Mouse (Mus musculus) MEL (cell line): ENCODE data around the gene Fstl3. TPM values are rescaled to one million over a fixed set of nuclear protein-coding genes. Genes with fewer than 3 reads are reported as not detected.

Experiments
- DNase-seq: peaks from one replicate; pipeline ENCODE4 v3.0.0; 2011; ENCODE audit warnings: low read depth, low spot score
- H3K27ac ChIP-seq: 2 replicates; pipeline ENCODE4 v1.5.1; 2012; ENCODE audit warnings: low read depth, mild to moderate bottlenecking, control low read depth, low read length, moderate library complexity; ENCODE audit not compliant: control insufficient read depth
- H3K27me3 ChIP-seq, 2 experiments: fragments of 150-350 bp in 1 of 2; sonication (generic) in 1 of 2; 2 replicates each; pipeline ENCODE4 v1.6.1; 2012; ENCODE audit warnings: low read length in 2 of 2, mild to moderate bottlenecking in 2 of 2, improper control_type of control experiment in 1 of 2, moderate library complexity in 1 of 2; ENCODE audit not compliant: insufficient read depth in 2 of 2, control insufficient read depth in 1 of 2
- H3K36me3 ChIP-seq, 2 experiments: 2 replicates each; pipeline ENCODE4 v1.6.1; 2012 to 2014; ENCODE audit warnings: low read length in 2 of 2, improper control_type of control experiment in 1 of 2, inconsistent platforms in 1 of 2, mild to moderate bottlenecking in 1 of 2; ENCODE audit not compliant: insufficient read depth in 2 of 2, control insufficient read depth in 1 of 2
- H3K4me1 ChIP-seq, 2 experiments: fragments of 150-350 bp in 1 of 2; sonication (generic) in 1 of 2; 2 replicates each; pipeline ENCODE4 v1.6.1; 2012; ENCODE audit warnings: low read length in 2 of 2, improper control_type of control experiment in 1 of 2, mild to moderate bottlenecking in 1 of 2; ENCODE audit not compliant: insufficient read depth in 2 of 2, control insufficient read depth in 1 of 2
- H3K4me3 ChIP-seq, 2 experiments: fragments of 150-350 bp in 1 of 2; sonication (generic) in 1 of 2; 2 replicates each; pipeline ENCODE4 v1.5.1; 2012; ENCODE audit warnings: low read depth in 2 of 2, low read length in 2 of 2, mild to moderate bottlenecking in 2 of 2, moderate library complexity in 2 of 2, control low read depth in 1 of 2, improper control_type of control experiment in 1 of 2; ENCODE audit not compliant: control insufficient read depth in 1 of 2, insufficient read depth in 1 of 2
- H3K79me2 ChIP-seq: 2 replicates; pipeline ENCODE4 v1.6.1; 2012; ENCODE audit warnings: mild to moderate bottlenecking, low read length, moderate library complexity; ENCODE audit not compliant: control insufficient read depth, poor library complexity, insufficient read depth
- H3K9ac ChIP-seq: 2 replicates; pipeline ENCODE4 v1.6.1; 2012; ENCODE audit warnings: low read depth, mild to moderate bottlenecking, control low read depth, low read length, moderate library complexity; ENCODE audit not compliant: control insufficient read depth, poor library complexity, severe bottlenecking
- H3K9me3 ChIP-seq: fragments of 150-350 bp; sonication (generic); replicated peaks from 2 replicates; pipeline ENCODE4 v1.6.1; 2012; ENCODE audit warnings: mild to moderate bottlenecking, low read length, improper control_type of control experiment, moderate library complexity; ENCODE audit not compliant: insufficient read depth
- BHLHE40 ChIP-seq: IDR thresholded peaks from 2 replicates; pipeline ENCODE4 v1.6.1; 2012; ENCODE audit warnings: low read depth, mild to moderate bottlenecking, inconsistent platforms, low read length, improper control_type of control experiment, borderline replicate concordance
- CHD1 ChIP-seq: IDR thresholded peaks from 2 replicates; pipeline ENCODE4 v1.6.1; 2012; ENCODE audit warnings: low read depth, mild to moderate bottlenecking, inconsistent platforms, low read length, improper control_type of control experiment
- CTCF ChIP-seq, 3 experiments: IDR thresholded peaks in 2 of 3; conservative IDR thresholded peaks in 1 of 3; 2 replicates each; pipeline ENCODE4 v1.5.1; 2011 to 2012; ENCODE audit warnings: low read length in 3 of 3, low read depth in 2 of 3, mild to moderate bottlenecking in 2 of 3, improper control_type of control experiment in 1 of 3, inconsistent platforms in 1 of 3, mixed read lengths in 1 of 3, moderate library complexity in 1 of 3; ENCODE audit not compliant: control insufficient read depth in 1 of 3, insufficient read depth in 1 of 3, poor library complexity in 1 of 3, severe bottlenecking in 1 of 3
- E2F4 ChIP-seq: IDR thresholded peaks from 2 replicates; pipeline ENCODE4 v1.6.1; 2011; ENCODE audit warnings: low read depth, low read length, improper control_type of control experiment, borderline replicate concordance
- ELF1 ChIP-seq: IDR thresholded peaks from 2 replicates; pipeline ENCODE4 v1.6.1; 2014; ENCODE audit warnings: low read depth, mild to moderate bottlenecking, inconsistent platforms, low read length, improper control_type of control experiment, moderate library complexity
- ETS1 ChIP-seq: IDR thresholded peaks from 2 replicates; pipeline ENCODE4 v1.6.1; 2012; ENCODE audit warnings: low read depth, mild to moderate bottlenecking, inconsistent platforms, low read length, improper control_type of control experiment, moderate library complexity
- GABPA ChIP-seq: IDR thresholded peaks from 2 replicates; pipeline ENCODE4 v1.6.1; 2012; ENCODE audit warnings: low read depth, mild to moderate bottlenecking, inconsistent platforms, low read length, improper control_type of control experiment, moderate library complexity
- GATA1 ChIP-seq: IDR thresholded peaks from 2 replicates; pipeline ENCODE4 v1.6.1; 2011; ENCODE audit warnings: low read depth, low read length, improper control_type of control experiment
- KAT2A ChIP-seq: conservative IDR thresholded peaks from 2 replicates; pipeline ENCODE4 v1.6.1; 2012; ENCODE audit warnings: low read depth, low read length, improper control_type of control experiment, inconsistent platforms
- MAFK ChIP-seq: IDR thresholded peaks from 2 replicates; pipeline ENCODE4 v1.6.1; 2011; ENCODE audit warnings: low read depth, mild to moderate bottlenecking, low read length, improper control_type of control experiment, borderline replicate concordance
- MAZ ChIP-seq: IDR thresholded peaks from 2 replicates; pipeline ENCODE4 v1.6.1; 2012; ENCODE audit warnings: low read depth, mild to moderate bottlenecking, inconsistent platforms, low read length, improper control_type of control experiment
- MEF2A ChIP-seq: IDR thresholded peaks from 2 replicates; pipeline ENCODE4 v1.6.1; 2014; ENCODE audit warnings: low read depth, mild to moderate bottlenecking, inconsistent platforms, low read length, improper control_type of control experiment; ENCODE audit not compliant: poor library complexity, insufficient replicate concordance, severe bottlenecking; ENCODE audit errors: extremely low read depth
- MXI1 ChIP-seq: IDR thresholded peaks from 2 replicates; pipeline ENCODE4 v1.6.1; 2011; ENCODE audit warnings: mild to moderate bottlenecking, low read depth, low read length, improper control_type of control experiment
- MYC ChIP-seq: IDR thresholded peaks from 2 replicates; pipeline ENCODE4 v1.6.1; 2011; ENCODE audit warnings: low read depth, mild to moderate bottlenecking, low read length, improper control_type of control experiment, moderate library complexity
- NRF1 ChIP-seq: IDR thresholded peaks from 2 replicates; pipeline ENCODE4 v1.6.1; 2014; ENCODE audit warnings: low read depth, mild to moderate bottlenecking, inconsistent platforms, low read length, improper control_type of control experiment, moderate library complexity; ENCODE audit not compliant: poor library complexity, insufficient read depth, severe bottlenecking
- POLR2A ChIP-seq, 2 experiments: IDR thresholded peaks; 2 replicates each; pipeline ENCODE4 v1.6.1; 2011 to 2012; ENCODE audit warnings: low read length in 2 of 2, mild to moderate bottlenecking in 2 of 2, control low read depth in 1 of 2, improper control_type of control experiment in 1 of 2, low read depth in 1 of 2, moderate library complexity in 1 of 2; ENCODE audit not compliant: control insufficient read depth in 1 of 2, insufficient read depth in 1 of 2, poor library complexity in 1 of 2
- POLR2AphosphoS2 ChIP-seq: IDR thresholded peaks from 2 replicates; pipeline ENCODE4 v1.6.1; 2011; ENCODE audit warnings: low read length, improper control_type of control experiment
- POLR2AphosphoS5 ChIP-seq: IDR thresholded peaks from 2 replicates; pipeline ENCODE4 v1.6.1; 2012; ENCODE audit warnings: low read depth, borderline replicate concordance, mild to moderate bottlenecking, inconsistent platforms, low read length, moderate library complexity, mixed read lengths
- RAD21 ChIP-seq: IDR thresholded peaks from 2 replicates; pipeline ENCODE4 v1.6.1; 2011; ENCODE audit warnings: mild to moderate bottlenecking, low read depth, low read length, improper control_type of control experiment
- SIN3A ChIP-seq: IDR thresholded peaks from 2 replicates; pipeline ENCODE4 v1.6.1; 2012; ENCODE audit warnings: low read length, improper control_type of control experiment, inconsistent platforms
- TBP ChIP-seq: IDR thresholded peaks from 2 replicates; pipeline ENCODE4 v1.8.0; 2011; ENCODE audit warnings: low read depth, low read length, improper control_type of control experiment
- TCF12 ChIP-seq: IDR thresholded peaks from 2 replicates; pipeline ENCODE4 v1.6.1; 2014; ENCODE audit warnings: low read depth, mild to moderate bottlenecking, inconsistent platforms, low read length, improper control_type of control experiment, moderate library complexity
- UBTF ChIP-seq: IDR thresholded peaks from 2 replicates; pipeline ENCODE4 v1.6.1; 2012; ENCODE audit warnings: low read depth, mild to moderate bottlenecking, inconsistent platforms, low read length, improper control_type of control experiment, moderate library complexity, borderline replicate concordance; ENCODE audit not compliant: insufficient read depth
- USF1 ChIP-seq: IDR thresholded peaks from 2 replicates; pipeline ENCODE4 v1.6.1; 2014; ENCODE audit warnings: low read depth, mild to moderate bottlenecking, inconsistent platforms, low read length, improper control_type of control experiment, moderate library complexity
- USF2 ChIP-seq, 2 experiments: IDR thresholded peaks; 2 replicates each; pipeline ENCODE4 v1.6.1; 2011 to 2012; ENCODE audit warnings: improper control_type of control experiment in 2 of 2, low read length in 2 of 2, borderline replicate concordance in 1 of 2, inconsistent platforms in 1 of 2, low read depth in 1 of 2, mild to moderate bottlenecking in 1 of 2; ENCODE audit not compliant: insufficient read depth in 1 of 2
- ZC3H11A ChIP-seq: IDR thresholded peaks from 2 replicates; pipeline ENCODE4 v1.6.1; 2012; ENCODE audit warnings: low read depth, mild to moderate bottlenecking, inconsistent platforms, low read length, improper control_type of control experiment
- ZNF384 ChIP-seq: IDR thresholded peaks from 2 replicates; pipeline ENCODE4 v1.6.1; 2012; ENCODE audit warnings: low read depth, mild to moderate bottlenecking, inconsistent platforms, low read length, improper control_type of control experiment
- polyA plus RNA-seq, 2 experiments: library from polyadenylated mRNA; stranded (reverse) in 1 of 2; unstranded in 1 of 2; fragments of >175 nt in 1 of 2; fragments of >200 nt in 1 of 2; gene quantifications; 2 replicates each; pipeline versions ENCODE4 v1.2.1 to v1.2.4; 2012; ENCODE audit warnings: low replicate concordance in 2 of 2, low read depth in 1 of 2; ENCODE audit not compliant: insufficient read length in 2 of 2, insufficient read depth in 1 of 2, missing spikeins in 1 of 2
- total RNA-seq: library from RNA; depleted of rRNA; stranded (reverse); fragments of 300-350 nt; gene quantifications from 2 replicates; pipeline ENCODE4 v1.2.3, GENCODE M21; 2012

Gene Fstl3
- total and polyA plus RNA-seq, 3 experiments, result 4.3 to 7.1 TPM; not detected in 1

- Histone ChIP-seq H3K27me3 (no peaks in the 10 kb centered on the region), H3K4me1 (peaks cover 0 to 14% of the 10 kb centered on the region in 2 experiments; a peak in 2 of 4 replicates), H3K9ac (no peak overlapping the region), H3K4me3 (no peak overlapping the region), H3K36me3 (no peaks in the 10 kb centered on the region), H3K79me2 (no peaks in the 10 kb centered on the region), H3K9me3 (no peaks in the 10 kb centered on the region), H3K27ac (no peak overlapping the region)
- TF ChIP-seq BHLHE40 (no peak), TBP (no peak), MXI1 (no peak), CTCF (IDR thresholded peaks at IDR 0.05 in 2 of 3, conservative IDR thresholded peaks at IDR 0.05 in 1 of 3; ENCODE audit: control insufficient read depth in 1 of 3, insufficient read depth in 1 of 3, low read depth in 2 of 3, low read length in 3 of 3, poor library complexity in 1 of 3, severe bottlenecking in 1 of 3) (no peak), UBTF (no peak), NRF1 (no peak), ZNF384 (no peak), POLR2AphosphoS5 (no peak), POLR2AphosphoS2 (no peak), MAFK (no peak), RAD21 (no peak), ZC3H11A (no peak), KAT2A (no peak), GATA1 (no peak), USF2 (IDR thresholded peaks at IDR 0.05; ENCODE audit: borderline replicate concordance in 1 of 2, insufficient read depth in 1 of 2, low read depth in 1 of 2, low read length in 2 of 2) (no peak), CHD1 (no peak), USF1 (no peak), ETS1 (no peak), MYC (no peak)
- no peak for DNase-seq
These were observed 45.3 kb downstream of the Fstl3 start for GRCm38 (mm10) chr10:79822372-79822771.

DNA sequence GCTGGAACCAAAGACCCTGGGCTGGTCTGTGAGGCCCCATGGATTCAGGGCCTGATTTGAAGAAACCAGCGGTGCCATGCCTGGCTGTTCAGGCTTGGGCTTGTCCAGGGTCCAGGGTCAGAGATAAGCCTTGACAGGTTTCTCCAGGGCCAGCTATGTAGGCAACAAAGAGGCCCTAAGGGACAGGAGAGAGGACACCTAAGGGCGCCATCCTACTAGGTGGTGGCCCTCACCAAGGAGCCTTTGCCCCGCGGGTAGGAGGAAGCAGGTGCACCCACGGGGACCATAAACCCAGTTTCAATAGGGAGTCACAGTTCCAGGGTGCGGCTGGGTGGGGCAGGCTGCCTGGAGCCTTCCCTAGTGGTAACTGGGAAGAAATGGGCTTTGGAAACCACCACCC is 45.9 kb downstream of the Fstl3 start:
- Histone ChIP-seq H3K9me3 (no peaks in the 10 kb centered on the region), H3K27me3 (no peaks in the 10 kb centered on the region), H3K27ac (no peak overlapping the region)

More for the DNA sequence above, 45.9 kb downstream of the Fstl3 start:
- Histone ChIP-seq H3K9ac (no peak overlapping the region), H3K79me2 (no peaks in the 10 kb centered on the region), H3K4me1 (peaks cover 0 to 14% of the 10 kb centered on the region in 2 experiments; a peak in 2 of 4 replicates), H3K36me3 (no peaks in the 10 kb centered on the region), H3K4me3 (no peak overlapping the region)
- no peak for DNase-seq
- TF ChIP-seq MEF2A (no peak), POLR2A (IDR thresholded peaks at IDR 0.05; ENCODE audit: control insufficient read depth in 1 of 2, insufficient read depth in 1 of 2, low read depth in 1 of 2, low read length in 2 of 2, poor library complexity in 1 of 2) (no peak), TCF12 (no peak), USF1 (no peak), RAD21 (no peak), SIN3A (no peak), ELF1 (no peak), GABPA (no peak), USF2 (IDR thresholded peaks at IDR 0.05; ENCODE audit: borderline replicate concordance in 1 of 2, insufficient read depth in 1 of 2, low read depth in 1 of 2, low read length in 2 of 2) (no peak), ETS1 (no peak), CTCF (IDR thresholded peaks at IDR 0.05 in 2 of 3, conservative IDR thresholded peaks at IDR 0.05 in 1 of 3; ENCODE audit: control insufficient read depth in 1 of 3, insufficient read depth in 1 of 3, low read depth in 2 of 3, low read length in 3 of 3, poor library complexity in 1 of 3, severe bottlenecking in 1 of 3) (no peak), MAZ (no peak), TBP (no peak), BHLHE40 (no peak), E2F4 (no peak), ZC3H11A (no peak), UBTF (no peak), NRF1 (no peak)
